Mouse (Mus musculus): ENCODE measurements around the gene Sprr2a3.
"Not testable (repeated sequence)": the region's sequence is repeated elsewhere in the genome, so short reads cannot be mapped to it uniquely, and the experiment has no call there.

Gene Sprr2a3

DNA sequence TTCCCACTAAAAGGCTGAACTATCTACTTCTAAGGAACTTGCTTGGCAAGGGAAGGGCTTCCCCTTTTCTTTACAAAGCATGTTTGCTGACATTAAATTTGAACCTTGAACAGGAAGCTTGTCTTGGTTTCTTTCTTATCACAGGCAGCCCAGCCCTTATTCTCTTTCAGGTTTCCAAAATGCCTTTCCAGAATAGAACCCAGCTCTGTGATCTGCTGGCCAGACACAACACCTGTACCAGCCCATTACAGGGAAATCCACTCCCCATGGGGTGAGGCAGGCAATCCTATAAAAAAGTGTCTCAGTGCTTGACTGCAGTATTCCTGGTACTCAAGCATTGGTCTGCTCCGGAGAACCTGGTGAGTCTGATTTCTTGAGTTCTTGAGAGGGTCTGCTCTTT lies at the start of gene Sprr2a3:
Gene Sprr2a3 (plus strand): TSS at position 317 of the 400 bp plus-strand sequence.
- DNase-seq: not testable (repeated sequence)

DNA sequence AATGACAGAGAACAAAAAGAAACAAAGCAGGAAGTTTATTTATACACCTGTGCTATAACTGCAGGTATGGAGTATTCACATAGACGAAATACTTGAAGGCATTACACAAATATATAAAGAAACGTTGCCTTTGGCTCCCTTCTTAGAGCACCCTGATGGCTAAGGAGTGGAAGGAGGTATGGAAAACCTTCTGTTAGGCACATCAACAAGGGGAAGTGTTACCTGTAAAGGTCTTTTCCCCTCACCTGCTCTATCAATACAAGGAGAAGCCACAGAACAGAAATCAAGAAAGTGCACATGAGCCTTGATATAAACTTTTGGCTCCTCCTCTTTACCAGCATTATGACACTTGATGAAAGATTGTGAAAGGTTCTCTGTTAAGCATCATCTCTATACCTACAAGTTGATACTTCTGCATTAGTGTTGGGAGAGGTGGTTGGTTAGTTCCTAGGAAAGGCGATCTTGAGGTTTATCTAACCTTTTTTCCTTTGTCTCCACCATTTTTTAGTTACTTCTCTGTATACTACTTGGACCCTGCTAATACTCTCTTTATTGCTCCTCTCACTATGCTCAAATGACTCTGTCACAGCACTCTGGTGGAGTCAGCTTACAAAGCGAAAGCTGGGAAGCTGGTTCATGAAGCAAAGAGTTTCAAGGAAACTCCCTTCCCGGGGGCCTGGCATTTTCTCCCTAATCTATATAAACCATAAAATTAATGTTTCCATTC lies 48.6 kb upstream of the Sprr2a3 start:
- not testable (repeated sequence) for DNase-seq

DNA sequence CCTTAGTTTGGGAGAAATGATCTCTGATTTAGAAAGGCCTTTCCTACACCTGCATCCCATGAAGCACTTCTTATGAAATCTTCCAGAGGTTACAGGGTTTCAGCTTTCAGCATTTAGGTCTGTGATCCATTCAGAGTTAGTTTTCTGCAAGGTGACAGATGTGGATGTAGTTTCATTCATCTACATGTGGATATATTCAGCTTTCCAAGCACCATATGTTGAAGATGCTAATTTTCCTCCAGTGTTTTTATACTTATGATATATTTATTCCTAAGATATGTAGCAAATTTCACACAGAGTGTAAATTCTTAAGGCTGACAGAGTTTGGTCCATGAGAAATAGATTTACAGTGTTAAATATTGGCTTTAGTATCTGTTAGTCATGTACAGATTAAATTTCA lies 46.5 kb upstream of the Sprr2a3 start:
- DNase-seq: not testable (repeated sequence)

DNA sequence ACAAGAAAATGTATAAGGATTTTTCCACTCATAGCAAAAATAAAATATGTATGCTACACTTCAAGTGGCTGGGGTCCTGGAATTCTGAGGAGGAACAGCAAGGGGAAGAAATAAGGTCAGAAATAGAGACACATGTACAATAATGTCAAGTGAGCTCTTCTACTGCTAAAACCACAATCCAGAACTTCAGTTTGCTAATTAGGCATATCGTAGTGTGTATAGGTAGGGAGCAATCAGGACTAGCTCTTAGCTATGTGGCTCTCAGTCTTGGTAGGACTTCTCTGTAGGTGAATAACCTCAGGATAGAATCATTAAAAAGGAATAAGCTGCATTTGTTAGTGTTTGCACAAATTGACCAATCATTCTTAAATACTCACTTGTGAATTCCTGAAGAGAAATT lies 46.0 kb upstream of the Sprr2a3 start:
- not testable (repeated sequence) for DNase-seq

DNA sequence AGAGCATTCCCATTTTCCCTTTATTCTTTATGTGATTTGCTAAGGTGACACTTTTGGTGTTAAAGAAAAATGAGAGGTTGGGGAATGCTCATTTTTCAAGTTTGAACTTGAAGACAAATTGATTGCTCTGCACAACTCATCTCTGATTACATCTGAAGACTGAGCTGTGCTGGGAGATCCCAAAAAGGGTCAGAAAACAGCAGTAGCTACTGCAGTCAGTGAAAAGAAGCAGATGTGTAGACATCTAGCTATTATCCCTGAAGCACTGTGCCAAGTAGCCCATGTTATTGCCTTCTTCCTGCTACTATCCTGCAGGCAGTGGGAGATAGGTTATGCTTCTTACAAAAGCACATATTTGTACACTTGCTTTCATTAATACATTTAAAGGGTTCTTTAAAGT lies 40.4 kb upstream of the Sprr2a3 start:
- not testable (repeated sequence) for DNase-seq

DNA sequence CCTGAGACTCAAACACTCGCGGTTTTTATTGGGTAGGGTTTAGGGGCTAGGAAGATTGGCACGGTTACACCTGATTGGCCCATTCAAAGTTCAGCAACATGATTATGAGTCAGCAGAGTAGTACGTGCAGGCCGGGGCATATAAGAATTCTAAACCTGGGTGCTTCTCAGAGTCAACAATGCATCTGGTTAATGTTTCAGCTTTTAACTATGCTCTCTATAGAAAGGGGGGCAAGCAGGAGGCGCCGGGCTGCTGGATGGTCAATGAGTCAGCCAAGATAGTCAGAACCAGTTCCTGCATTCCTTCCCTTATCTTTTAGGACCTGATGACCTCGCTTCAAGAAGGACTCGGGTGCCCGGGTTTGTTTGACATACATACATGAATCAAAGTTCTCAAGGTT lies 39.0 kb upstream of the Sprr2a3 start:
- DNase-seq: not testable (repeated sequence)

DNA sequence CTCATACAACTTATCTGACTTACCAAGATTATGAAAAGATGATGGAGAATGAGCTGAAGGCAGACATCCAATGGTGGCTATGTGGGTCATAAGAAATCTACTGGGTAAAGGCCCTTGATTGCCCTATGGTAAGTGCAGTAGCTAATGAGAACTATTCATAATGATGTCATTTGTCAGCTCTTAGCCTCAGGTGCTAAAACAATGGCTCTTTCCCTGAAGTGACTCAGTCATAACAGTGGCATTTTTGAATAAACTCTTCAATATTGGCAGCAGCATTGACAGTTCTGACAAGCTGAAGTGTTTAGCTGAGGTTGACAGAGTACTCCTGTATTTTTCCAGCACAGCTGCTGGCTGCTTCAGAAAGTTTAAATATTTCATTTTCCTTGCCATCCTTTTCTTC lies 36.7 kb upstream of the Sprr2a3 start:
- DNase-seq: not testable (repeated sequence)

DNA sequence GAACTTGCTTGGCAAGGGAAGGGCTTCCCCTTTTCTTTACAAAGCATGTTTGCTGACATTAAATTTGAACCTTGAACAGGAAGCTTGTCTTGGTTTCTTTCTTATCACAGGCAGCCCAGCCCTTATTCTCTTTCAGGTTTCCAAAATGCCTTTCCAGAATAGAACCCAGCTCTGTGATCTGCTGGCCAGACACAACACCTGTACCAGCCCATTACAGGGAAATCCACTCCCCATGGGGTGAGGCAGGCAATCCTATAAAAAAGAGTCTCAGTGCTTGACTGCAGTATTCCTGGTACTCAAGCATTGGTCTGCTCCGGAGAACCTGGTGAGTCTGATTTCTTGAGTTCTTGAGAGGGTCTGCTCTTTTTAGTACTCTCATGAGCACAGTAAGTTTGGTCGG lies 34.8 kb upstream of the Sprr2a3 start:
- not testable (repeated sequence) for DNase-seq

DNA sequence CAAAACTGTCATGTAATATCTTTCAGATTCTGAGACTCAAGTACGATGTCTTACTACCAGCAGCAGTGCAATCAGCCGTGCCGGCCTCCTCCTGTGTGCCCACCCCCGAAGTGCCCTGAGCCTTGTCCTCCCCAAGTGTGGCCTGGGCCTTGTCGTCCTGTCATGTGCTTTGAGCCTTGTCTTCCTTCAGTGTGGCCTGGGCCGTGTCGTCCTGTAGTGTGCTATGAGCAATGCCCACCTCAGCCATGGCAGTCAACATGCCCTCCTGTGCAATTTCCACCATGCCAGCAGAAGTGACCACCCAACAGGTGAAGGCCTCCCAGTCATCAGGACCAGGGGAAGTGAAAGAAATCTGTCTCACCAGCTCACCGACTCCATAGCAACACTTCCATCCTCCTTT lies 31.4 kb upstream of the Sprr2a3 start:
- DNase-seq: not testable (repeated sequence)

DNA sequence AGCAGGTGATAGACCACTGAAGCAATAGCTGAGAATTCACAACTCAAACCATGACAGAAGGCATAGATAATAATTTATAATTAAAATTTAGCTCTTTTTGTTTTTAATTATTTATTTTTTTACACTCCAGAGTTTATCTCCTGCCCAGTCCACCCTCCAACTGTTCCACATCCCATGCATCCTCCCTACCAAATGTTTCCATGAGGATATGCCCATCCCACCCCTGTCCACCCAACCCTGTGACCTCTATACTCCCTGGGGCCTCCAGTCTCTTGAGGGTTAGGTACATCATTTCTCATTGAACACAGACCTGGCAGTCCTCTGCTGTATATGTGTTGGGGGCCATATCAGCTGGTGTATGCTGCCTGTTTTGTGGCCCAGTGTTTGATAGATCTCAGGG lies 26.7 kb upstream of the Sprr2a3 start:
- not testable (repeated sequence) for DNase-seq

DNA sequence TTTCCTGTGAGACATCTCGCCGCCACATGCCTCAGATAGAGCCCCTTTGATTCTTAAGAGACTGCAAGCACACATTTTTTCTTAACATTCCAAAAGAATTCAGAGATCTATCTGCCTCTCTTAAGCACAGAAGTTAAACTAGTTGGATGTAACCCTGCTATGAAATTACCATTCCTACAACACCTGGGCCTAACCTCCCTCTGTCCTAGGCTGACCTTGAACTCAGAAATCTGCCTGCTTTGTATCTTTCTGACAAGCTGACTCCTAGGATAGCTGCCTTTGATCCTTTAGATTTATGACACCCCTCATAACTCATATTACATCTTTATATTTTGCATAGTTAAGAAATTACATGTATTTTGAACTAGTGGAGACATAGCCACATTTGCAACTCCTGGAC lies 21.8 kb upstream of the Sprr2a3 start:
- DNase-seq: not testable (repeated sequence)

DNA sequence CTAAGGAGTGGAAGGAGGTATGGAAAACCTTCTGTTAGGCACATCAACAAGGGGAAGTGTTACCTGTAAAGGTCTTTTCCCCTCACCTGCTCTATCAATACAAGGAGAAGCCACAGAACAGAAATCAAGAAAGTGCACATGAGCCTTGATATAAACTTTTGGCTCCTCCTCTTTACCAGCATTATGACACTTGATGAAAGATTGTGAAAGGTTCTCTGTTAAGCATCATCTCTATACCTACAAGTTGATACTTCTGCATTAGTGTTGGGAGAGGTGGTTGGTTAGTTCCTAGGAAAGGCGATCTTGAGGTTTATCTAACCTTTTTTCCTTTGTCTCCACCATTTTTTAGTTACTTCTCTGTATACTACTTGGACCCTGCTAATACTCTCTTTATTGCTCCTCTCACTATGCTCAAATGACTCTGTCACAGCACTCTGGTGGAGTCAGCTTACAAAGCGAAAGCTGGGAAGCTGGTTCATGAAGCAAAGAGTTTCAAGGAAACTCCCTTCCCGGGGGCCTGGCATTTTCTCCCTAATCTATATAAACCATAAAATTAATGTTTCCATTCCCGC lies 13.7 kb upstream of the Sprr2a3 start:
- DNase-seq: not testable (repeated sequence)

DNA sequence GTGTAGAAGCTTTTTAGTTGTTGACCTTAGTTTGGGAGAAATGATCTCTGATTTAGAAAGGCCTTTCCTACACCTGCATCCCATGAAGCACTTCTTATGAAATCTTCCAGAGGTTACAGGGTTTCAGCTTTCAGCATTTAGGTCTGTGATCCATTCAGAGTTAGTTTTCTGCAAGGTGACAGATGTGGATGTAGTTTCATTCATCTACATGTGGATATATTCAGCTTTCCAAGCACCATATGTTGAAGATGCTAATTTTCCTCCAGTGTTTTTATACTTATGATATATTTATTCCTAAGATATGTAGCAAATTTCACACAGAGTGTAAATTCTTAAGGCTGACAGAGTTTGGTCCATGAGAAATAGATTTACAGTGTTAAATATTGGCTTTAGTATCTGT lies 11.7 kb upstream of the Sprr2a3 start:
- not testable (repeated sequence) for DNase-seq

DNA sequence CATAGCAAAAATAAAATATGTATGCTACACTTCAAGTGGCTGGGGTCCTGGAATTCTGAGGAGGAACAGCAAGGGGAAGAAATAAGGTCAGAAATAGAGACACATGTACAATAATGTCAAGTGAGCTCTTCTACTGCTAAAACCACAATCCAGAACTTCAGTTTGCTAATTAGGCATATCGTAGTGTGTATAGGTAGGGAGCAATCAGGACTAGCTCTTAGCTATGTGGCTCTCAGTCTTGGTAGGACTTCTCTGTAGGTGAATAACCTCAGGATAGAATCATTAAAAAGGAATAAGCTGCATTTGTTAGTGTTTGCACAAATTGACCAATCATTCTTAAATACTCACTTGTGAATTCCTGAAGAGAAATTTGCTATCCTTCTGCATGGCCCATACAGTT lies 11.2 kb upstream of the Sprr2a3 start:
- not testable (repeated sequence) for DNase-seq

DNA sequence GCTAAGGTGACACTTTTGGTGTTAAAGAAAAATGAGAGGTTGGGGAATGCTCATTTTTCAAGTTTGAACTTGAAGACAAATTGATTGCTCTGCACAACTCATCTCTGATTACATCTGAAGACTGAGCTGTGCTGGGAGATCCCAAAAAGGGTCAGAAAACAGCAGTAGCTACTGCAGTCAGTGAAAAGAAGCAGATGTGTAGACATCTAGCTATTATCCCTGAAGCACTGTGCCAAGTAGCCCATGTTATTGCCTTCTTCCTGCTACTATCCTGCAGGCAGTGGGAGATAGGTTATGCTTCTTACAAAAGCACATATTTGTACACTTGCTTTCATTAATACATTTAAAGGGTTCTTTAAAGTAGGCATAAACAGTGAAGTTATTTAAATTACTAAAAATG lies 5.6 kb upstream of the Sprr2a3 start:
- not testable (repeated sequence) for DNase-seq

DNA sequence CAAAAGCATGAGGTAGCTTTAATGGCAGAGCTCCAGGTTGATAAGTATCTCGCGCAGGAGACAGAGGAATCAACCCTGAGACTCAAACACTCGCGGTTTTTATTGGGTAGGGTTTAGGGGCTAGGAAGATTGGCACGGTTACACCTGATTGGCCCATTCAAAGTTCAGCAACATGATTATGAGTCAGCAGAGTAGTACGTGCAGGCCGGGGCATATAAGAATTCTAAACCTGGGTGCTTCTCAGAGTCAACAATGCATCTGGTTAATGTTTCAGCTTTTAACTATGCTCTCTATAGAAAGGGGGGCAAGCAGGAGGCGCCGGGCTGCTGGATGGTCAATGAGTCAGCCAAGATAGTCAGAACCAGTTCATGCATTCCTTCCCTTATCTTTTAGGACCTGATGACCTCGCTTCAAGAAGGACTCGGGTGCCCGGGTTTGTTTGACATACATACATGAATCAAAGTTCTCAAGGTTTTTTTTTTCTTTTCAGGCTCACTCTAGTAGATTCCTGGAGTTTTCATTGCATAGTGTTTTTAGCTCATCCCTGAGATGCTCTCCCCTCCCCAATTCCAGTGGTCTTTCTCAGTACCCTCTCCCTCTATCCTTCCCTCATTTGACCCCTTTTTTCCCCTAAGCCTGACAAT lies 4.1 kb upstream of the Sprr2a3 start:
- DNase-seq: not testable (repeated sequence)

DNA sequence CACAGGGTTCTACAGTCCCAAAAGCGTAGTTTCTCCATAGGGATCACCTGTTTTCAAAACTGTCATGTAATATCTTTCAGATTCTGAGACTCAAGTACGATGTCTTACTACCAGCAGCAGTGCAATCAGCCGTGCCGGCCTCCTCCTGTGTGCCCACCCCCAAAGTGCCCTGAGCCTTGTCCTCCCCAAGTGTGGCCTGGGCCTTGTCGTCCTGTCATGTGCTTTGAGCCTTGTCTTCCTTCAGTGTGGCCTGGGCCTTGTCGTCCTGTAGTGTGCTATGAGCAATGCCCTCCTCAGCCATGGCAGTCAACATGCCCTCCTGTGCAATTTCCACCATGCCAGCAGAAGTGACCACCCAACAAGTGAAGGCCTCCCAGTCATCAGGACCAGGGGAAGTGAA lies 3.3 kb downstream of the Sprr2a3 start:
- not testable (repeated sequence) for DNase-seq

DNA sequence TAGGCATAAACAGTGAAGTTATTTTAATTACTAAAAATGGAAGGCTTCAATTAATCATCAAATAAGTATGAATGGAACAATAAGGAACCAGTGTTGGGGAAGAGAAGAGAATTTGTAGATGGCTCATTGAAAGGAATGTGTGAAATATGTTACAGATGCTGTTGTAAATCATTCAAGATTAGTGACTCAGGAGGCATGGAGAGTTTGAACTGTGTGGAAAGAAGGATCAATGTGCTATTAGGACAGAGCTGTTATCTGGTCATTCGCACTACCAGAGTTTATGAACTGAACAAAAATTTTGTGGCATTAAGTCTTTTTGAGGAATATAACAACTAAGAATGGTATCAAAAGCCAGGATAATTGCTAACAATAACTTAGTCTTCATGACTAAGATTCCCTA lies 22.2 kb downstream of the Sprr2a3 start:
- no peak for DNase-seq

DNA sequence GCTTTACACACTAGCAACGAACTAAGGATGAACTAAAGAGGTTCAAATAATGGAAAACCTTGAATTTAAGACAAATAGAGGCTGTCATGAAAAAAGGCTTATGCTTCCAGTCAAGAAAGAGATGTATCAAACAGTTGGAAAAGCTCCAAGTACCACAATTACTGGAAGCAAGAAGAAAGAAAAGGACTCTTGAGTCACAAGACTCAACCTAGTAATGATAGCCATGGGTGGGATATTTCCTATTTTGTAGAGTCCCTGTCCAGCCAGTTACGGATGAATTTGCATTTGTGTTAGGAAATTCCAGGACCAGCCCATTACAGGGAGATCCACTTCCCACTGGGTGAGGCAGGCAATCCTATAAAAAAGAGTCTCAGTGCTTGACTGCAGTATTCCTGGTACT lies 31.1 kb downstream of the Sprr2a3 start, which contains the start of gene Sprr2b:
Gene Sprr2b (plus strand): TSS at position 301 of the 400 bp plus-strand sequence.
- no peak for DNase-seq

DNA sequence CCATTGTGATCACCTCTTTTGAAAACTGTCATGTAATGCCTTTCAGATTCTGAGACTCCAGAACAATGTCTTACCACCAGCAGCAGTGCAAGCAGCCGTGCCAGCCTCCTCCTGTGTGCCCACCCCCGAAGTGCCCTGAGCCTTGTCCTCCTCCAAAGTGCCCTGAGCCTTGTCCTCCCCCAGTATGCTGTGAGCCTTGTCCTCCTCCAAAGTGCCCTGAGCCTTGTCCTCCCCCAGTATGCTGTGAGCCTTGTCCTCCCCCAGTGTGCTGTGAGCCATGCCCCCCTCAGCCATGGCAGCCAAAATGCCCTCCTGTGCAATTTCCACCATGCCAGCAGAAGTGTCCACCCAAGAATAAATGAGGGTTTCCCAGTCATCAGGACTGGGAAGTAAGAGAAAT lies 32.2 kb downstream of the Sprr2a3 start:
- no peak for DNase-seq

DNA sequence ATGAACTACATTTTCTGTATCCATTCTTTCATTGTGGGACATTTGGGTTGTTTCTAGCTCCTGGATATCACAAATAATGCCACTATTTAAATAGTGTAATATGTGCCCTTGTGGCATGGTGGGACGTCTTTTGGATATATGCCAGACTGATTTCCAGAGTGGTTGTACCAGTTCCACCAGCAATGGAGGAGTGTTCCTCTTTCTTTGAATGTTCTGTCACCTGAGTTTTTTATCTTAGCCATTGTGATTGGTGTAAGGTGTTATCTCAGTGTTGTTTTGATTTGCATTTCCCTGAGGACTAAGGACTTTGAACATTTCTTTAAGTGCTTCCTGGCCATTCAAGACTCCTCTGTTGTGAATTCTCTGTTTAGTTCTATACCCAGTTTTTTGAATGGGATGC lies 51.1 kb downstream of the Sprr2a3 start:
- DNase-seq: no peak

DNA sequence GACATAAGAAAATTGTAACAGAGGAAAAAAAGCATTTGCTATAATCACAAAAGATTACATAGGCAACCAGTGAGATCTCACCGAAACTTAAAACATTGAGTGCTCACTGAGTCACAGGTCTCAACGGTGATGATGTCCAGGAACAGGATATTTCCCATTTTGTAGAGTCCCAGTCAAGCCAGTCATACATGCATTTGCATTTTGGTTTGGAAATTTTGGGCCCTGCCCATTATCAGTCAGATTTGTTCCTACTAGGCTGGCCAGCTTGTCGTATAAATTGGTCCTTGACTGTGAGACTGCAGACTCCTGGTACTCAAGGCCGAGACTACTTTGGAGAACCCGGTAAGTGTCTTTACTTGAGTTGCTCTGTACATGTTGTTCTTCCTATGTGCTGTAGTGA lies 53.6 kb downstream of the Sprr2a3 start, which contains the start of gene Sprr2d:
Gene Sprr2d (plus strand): TSS at position 301 of the 400 bp plus-strand sequence.
- DNase-seq: no peak
